Mouse (Mus musculus) G1E (cell line): ENCODE measurements around the gene Vmn2r69. TPM values are rescaled to one million over a fixed set of nuclear protein-coding genes. Genes with fewer than 3 reads are reported as not detected.

Experiments
- ATAC-seq: 2 replicates; pipeline ENCODE4 v1.8.0; 2016; ENCODE audit warnings: mild to moderate bottlenecking; ENCODE audit not compliant: insufficient number of reproducible peaks, poor library complexity, low FRiP score, severe bottlenecking; ENCODE audit errors: extremely low read depth
- DNase-seq: peaks from one replicate; pipeline ENCODE4 v3.0.0; 2012; ENCODE audit warnings: low spot score
- H3K27me3 ChIP-seq: 2 replicates; pipeline ENCODE4 v1.6.1; 2012; ENCODE audit warnings: mild to moderate bottlenecking, low read length, inconsistent platforms; ENCODE audit not compliant: insufficient read depth
- H3K36me3 ChIP-seq: replicated peaks from 2 replicates; pipeline ENCODE3; 2012; ENCODE audit warnings: mild to moderate bottlenecking, inconsistent platforms
- H3K4me1 ChIP-seq: 2 replicates; pipeline ENCODE4 v1.6.1; 2012; ENCODE audit warnings: low read depth, low read length, inconsistent platforms, mixed read lengths; ENCODE audit not compliant: insufficient read depth
- H3K4me3 ChIP-seq: 2 replicates; pipeline ENCODE4 v1.5.1; 2012; ENCODE audit warnings: low read depth, mild to moderate bottlenecking, inconsistent platforms, low read length, moderate library complexity, mixed read lengths
- H3K9me3 ChIP-seq: replicated peaks from 2 replicates; pipeline ENCODE4 v1.6.1; 2012; ENCODE audit warnings: inconsistent platforms
- CTCF ChIP-seq: IDR thresholded peaks from 2 replicates; pipeline ENCODE4 v1.5.1; 2012; ENCODE audit warnings: low read depth, low read length, inconsistent platforms, mixed read lengths
- GATA1 ChIP-seq: IDR thresholded peaks from 2 replicates; pipeline ENCODE4 v1.6.1; 2012; ENCODE audit warnings: borderline replicate concordance, low read length, inconsistent platforms, mixed read lengths
- GATA2 ChIP-seq: IDR thresholded peaks from 2 replicates; pipeline ENCODE4 v1.6.1; 2012; ENCODE audit warnings: low read depth, low read length, inconsistent platforms, borderline replicate concordance
- POLR2AphosphoS5 ChIP-seq: IDR thresholded peaks from 2 replicates; pipeline ENCODE4 v1.6.1; 2012; ENCODE audit warnings: low read depth, low read length, inconsistent platforms; ENCODE audit not compliant: insufficient replicate concordance
- TAL1 ChIP-seq: conservative IDR thresholded peaks from 2 replicates; pipeline ENCODE4 v1.6.1; 2012; ENCODE audit warnings: low read depth, low read length, inconsistent platforms, mixed read lengths
- polyA plus RNA-seq: library from polyadenylated mRNA; stranded (reverse); fragments of >175 nt; gene quantifications from 2 replicates; pipeline ENCODE4 v1.2.3, GENCODE M21; 2012
- total RNA-seq, 2 experiments: library from RNA; stranded (forward) in 1 of 2; stranded (reverse) in 1 of 2; fragments of 200-1000 nt in 1 of 2; fragments of >200 nt in 1 of 2; fragmentation: Nextera tagmentation in 1 of 2; gene quantifications; 2 replicates each; pipeline ENCODE4 v1.2.3; 2014 to 2017

The Vmn2r69 gene
- total RNA-seq (2014; fragmentation: Nextera tagmentation) (not detected in 2 replicates), total RNA-seq (2017) (0.06 and 0.11 TPM in 2 replicates), polyA plus RNA-seq (not detected in 2 replicates)

- ATAC-seq (no peak), DNase-seq (no peak)
- Histone ChIP-seq H3K36me3 (no peaks in the 10 kb centered on the region), H3K4me1 (no peaks in the 10 kb centered on the region), H3K9me3 (no peaks in the 10 kb centered on the region), H3K27me3 (no peaks in the 10 kb centered on the region), H3K4me3 (no peak within 1 kb of the TSS)
- TF ChIP-seq TAL1 (no peak), POLR2AphosphoS5 (no peak), CTCF (no peak), GATA2 (no peak), GATA1 (no peak)
These were observed at the start of gene Vmn2r69 for GRCm38 (mm10) chr7:85415820-85416219. Gene Vmn2r69 (minus strand): TSS chr7:85415920.

Other genes with a start within 250 kb of the Vmn2r69 start
- gene Vmn2r68, start 178.1 kb downstream of the Vmn2r69 start, total RNA-seq (2014; fragmentation: Nextera tagmentation): not detected in 2 replicates
- 0.12 TPM in 1 of 2 replicates, not detected in the other for gene Vmn2r68, start 178.1 kb downstream of the Vmn2r69 start, total RNA-seq (2017)
- not detected in 2 replicates for gene Vmn2r68, start 178.1 kb downstream of the Vmn2r69 start, polyA plus RNA-seq
- not detected in 2 replicates for gene Vmn2r71, start 147.2 kb upstream of the Vmn2r69 start, total RNA-seq (2014; fragmentation: Nextera tagmentation)
- gene Vmn2r71, start 147.2 kb upstream of the Vmn2r69 start, total RNA-seq (2017): 0.06 and 0.11 TPM in 2 replicates
- gene Vmn2r71, start 147.2 kb upstream of the Vmn2r69 start, polyA plus RNA-seq: not detected in 2 replicates
- not detected in 2 replicates for gene Vmn2r70, start 153.3 kb upstream of the Vmn2r69 start, total RNA-seq (2014; fragmentation: Nextera tagmentation)
- gene Vmn2r70, start 153.3 kb upstream of the Vmn2r69 start, total RNA-seq (2017): under 0.01 and 0.05 TPM in 2 replicates
- not detected in 2 replicates for gene Vmn2r70, start 153.3 kb upstream of the Vmn2r69 start, polyA plus RNA-seq